Mouse (Mus musculus) CD4-positive, CD25-positive, alpha-beta regulatory T cell, adult 2 months (primary cell): ENCODE data around the gene Tpst1.

Experiments
- DNase-seq: peaks from one replicate; pipeline ENCODE4 v3.0.0-alpha.2; 2012; ENCODE audit warnings: low read depth, low spot score

The Tpst1 gene

GRCm38 (mm10) chr5:130089626-130090393, 16.7 kb downstream of the Tpst1 start:
- DNase-seq, result no peak

DNA sequence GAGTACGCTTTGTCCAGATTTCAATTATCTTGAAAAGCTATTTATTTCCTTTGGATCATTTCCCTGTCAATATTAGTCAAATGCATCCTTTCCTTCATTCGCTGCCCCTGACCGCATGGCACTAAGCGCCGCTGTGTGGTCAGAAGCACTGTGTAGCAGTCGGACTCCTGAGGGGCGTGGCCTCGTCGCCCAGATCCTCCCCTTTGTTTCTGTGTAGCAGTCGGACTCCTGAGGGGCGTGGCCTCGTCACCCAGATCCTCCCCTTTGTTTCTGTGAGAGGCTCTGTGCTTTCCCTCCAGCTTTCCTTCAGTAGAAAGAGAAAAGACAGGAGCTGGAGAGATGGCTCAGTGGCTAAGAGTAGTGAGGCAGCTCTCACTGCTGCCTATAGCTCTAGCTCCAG, 23.6 kb downstream of the Tpst1 start:
- no peak for DNase-seq

DNA sequence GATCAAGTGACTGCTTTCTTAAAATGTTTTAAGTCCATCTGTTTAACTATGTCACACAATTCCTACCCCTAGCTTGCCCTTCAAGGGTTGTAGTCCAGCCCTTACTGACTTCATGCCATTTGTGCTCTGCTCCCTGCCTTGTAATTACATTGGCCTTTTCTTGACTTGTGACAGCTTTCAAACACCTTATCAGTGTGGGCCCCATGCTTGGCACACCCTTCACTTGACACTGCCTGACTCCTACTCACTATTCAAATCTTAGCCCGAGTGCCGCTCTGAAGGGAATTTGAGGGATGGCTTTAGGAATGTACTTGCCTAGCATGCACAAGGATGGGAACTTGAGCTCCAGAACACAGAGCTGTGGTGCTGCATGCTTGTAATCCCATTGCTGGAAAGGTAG, 24.7 kb downstream of the Tpst1 start:
- DNase-seq, result no peak

DNA sequence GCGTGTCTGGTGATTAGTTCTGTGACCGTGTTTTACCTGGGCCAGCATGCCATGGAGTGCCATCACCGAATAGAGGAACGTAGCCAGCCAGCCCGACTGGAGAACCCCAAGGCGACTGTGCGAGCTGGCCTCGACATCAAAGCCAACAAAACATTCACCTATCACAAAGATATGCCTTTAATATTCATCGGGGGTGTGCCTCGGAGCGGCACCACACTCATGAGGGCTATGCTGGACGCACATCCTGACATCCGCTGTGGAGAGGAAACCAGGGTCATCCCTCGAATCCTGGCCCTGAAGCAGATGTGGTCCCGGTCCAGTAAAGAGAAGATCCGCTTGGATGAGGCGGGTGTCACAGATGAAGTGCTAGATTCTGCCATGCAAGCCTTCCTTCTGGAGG, 28.6 kb downstream of the Tpst1 start:
- no peak for DNase-seq

DNA sequence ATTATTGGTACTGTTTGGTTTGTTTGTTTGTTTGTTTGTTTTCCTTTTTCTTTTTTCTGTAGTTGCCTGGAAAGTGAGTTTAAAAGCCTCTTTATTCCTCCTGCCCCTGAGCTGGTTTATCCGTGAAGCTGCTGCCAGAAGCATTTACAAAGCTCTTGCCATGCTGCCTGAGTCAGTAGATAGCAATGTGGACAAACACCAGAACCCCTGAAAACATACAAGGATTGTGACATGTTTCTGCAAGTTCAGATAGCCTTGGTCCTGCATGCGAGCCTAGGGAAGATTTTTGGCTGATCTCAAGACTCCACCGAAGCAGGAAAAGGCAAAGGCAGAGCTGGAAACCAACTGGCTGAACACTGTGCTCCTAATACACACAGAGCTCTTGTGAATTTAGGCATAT, 36.2 kb downstream of the Tpst1 start:
- no peak for DNase-seq

DNA sequence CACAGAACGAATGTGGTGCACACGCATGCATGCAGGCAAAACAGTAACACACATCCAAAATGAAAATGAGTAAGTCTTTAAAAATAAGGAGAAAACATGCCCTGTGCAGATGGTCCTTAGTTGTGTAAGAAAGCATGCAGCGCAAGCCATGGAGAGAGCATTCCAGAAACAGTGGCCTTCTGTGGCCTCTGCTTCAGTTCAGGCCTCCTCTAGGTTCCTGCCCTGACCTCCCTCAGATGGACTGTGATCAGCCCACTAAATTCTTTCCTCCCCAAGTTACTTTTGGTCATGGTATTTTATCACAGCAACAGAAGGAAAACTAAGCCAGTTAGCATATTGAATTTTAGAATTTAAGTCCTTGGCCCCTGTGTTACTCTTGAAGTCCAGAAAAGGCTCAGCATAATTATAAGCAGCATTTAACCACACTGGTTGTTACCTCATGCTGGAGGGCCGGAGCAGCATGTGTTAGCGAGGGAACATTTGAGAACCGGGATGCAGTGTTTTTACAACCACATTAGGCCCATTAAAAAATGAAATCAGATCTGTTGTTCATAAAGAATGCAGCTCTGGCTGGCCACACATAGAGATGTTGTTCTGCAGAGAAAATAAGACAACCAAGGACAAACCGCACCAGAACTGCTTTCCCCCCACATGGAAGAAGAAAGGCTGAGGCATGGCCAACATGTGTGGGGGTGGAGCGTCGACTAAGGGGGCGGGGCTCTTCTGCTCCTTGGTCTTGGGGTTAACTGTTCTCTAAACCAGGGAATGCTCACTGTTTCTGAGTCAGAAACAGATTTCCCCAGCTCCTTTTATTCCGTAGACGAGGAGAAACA, 37.7 kb downstream of the Tpst1 start:
- no peak for DNase-seq

- DNase-seq, result no peak
Observed at GRCm38 (mm10) chr5:130112653-130113052, 39.5 kb downstream of the Tpst1 start.

DNA sequence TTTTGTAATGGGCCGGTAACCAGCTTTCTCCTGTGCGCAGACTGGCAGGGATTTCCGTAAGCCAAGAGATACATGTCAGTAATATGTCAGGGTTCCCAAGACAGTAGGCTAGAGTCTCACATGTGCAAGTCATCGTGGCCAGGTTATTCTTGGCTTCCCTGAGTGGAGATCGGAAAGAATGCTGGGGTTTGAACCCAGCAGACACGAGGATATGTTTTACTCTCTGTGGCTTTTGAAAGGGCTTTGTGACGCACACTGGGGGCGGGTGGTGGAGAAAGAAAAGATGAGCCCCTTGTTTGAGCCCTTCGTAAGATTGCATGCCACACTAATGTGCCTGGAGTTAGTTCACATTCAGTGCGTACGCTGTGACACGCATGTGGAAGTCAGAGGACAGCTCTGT, 43.0 kb downstream of the Tpst1 start:
- DNase-seq, result no peak

DNA sequence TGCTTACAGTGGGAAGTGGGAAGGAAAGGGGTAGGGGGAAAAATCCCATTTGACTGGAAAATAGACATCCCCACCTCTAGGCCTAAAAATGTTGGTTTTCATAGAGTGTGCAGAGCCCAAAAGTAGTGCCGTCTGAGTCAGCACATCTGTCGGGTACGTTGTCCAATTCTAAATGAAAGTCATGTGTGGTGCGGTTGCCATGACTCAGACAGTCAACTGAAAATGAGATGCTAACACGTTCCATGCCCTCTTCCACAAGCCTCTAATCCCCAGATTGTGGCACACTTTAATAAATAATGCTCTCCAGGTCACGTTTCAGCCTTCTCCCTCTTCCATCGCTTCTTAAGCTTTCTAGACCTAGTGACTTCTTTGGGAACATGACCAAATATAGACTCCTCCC, 43.7 kb downstream of the Tpst1 start:
- no peak for DNase-seq

GRCm38 (mm10) chr5:130117932-130118331, 44.8 kb downstream of the Tpst1 start:
- DNase-seq, result no peak

- no peak for DNase-seq
Observed at GRCm38 (mm10) chr5:130119236-130119635, 46.1 kb downstream of the Tpst1 start.

DNA sequence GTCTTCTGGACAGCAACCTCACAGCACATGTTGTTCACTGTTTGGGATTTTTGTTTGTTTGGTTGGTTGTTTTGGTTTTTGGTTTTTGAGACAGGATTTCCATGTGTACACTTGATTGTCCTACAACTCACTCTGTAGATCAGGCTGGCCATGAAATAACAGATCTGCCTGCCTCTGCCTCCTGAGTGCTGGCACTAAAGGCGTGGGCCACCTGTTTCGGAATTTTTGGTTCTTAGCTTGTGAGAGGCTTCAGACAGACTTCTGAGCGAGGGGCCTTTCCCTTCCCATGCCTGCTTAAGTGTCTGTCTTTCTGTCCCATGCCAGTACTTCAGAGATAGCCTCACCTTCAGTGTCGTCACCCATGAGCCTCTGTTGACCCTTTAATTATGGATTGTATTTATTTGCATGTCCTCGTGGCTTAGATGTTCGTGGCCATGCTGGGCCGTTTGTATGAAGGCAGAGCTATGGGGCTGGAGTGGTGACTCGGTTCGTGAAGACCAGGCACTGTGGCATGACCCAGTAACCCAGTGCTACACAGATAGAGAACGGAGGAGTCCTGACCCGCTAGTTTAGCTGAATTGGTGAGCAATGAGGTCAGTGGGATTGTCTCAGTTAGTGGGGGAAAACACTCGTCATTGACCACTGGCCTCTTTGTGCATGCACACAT, 47.1 kb downstream of the Tpst1 start:
- no peak for DNase-seq

DNA sequence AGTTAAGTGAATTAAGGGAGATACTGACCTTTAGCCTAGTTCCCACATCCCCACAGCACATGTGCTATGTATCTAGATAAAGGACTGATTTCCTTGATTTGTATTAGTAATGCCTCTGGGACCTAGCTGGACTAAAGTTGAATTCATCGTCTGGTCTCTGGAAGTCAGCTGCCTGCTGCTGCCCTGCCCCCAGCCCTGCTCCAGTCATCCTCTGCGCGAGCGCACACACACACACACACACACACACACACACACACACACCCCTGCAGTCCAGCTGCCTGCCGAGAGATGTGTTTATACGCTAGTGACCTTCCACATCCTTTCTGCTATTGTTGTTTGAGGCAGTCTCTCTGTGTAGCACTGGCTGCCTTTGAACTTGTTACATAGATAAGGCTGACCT, 47.8 kb downstream of the Tpst1 start:
- DNase-seq, result no peak

- no peak for DNase-seq
Observed at GRCm38 (mm10) chr5:130122355-130122754, 49.2 kb downstream of the Tpst1 start.

DNA sequence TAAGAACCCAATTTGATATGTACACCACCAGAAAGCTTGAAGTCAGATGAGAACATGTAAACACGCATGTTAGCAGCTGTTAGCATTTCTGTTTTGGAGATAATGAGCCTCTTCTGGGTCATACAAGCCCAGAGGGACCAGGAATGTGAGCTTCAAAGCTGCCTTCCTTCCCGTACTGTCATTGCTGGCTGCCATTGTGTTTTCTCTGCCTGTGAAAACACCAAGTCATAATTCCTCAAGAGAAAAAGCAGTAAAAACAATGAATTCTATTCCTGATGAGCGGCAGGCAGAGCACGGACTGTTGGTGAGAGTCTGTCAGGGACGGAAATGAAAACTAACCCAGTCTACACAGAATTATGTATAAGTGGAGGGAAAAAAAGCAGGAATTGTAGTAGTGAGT, 51.1 kb downstream of the Tpst1 start:
- no peak for DNase-seq

DNA sequence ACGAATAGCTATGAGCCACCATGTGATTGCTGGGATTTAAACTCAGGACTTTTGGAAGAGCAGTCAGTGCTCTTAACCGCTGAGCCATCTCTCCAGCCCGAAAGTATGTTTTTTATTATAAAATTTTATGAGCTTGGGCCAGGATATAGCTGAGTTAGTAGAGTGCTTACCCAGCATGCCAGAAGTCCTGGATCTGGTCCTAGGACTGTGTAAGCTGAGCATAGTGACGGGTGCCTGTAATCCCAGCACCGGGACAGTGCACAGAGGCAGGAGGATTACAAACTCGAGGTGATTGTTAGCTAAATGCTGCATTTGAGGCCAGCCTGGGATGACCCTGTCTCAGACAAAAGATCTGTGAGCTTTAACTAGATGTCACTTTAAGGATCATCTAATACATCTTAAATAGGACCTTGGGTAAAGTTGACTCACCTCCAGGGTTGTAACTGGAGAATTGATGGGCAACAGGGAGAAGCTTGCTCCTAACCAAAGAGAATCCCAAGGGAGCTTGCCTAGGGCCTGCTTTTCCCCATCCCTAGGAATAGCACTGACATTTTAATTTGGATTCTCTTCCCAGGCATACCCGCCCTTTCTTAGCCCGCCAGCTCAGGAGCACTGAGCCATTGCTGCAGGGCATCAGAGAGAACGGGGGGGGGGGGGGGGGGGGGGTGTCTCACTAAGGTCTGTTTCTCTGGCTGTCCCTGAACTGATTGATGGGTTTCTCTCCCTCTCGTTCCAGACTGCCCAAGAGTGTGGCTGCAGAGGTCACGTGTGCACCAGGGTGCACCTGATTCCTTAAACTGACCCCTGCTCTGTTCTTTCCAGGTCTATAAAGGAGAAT, 55.8 kb downstream of the Tpst1 start:
- DNase-seq, result no peak

DNA sequence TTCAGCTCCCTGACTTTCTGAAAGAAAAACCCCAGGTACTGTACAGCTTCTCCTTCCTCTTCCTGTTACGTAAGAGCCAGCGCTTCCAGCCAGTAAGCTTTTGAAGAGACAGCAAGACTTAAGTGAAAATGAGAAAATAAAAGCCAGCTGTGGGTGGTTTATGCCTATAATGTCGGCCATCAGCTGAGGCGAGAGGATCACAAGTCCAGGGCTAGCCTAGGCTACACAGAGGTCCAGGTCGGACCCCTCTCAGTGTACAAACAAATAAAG, 56.3 kb downstream of the Tpst1 start:
- DNase-seq, result peak; percentile 28

GRCm38 (mm10) chr5:130136597-130136996, 63.5 kb downstream of the Tpst1 start:
- DNase-seq, result no peak

DNA sequence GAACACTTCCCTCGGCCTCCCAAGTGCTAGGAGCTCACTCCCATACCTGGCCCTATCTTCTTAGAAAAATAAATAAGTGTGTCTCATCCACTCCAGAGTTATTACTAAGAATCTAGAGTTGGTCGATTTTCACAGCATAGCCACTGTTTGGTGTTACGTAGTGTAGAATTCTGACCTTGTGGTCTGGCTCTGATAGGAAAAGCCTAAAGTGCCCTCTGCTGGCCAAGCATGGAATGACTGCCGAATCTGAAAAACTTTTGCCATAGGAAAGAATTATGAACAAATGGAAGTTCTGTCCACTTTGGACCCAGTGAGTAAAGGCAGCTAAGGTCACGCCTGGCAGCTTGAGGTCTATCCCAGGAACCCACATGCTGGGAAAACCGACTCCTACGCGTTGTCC, 66.3 kb downstream of the Tpst1 start:
- peak; percentile 81 for DNase-seq

DNA sequence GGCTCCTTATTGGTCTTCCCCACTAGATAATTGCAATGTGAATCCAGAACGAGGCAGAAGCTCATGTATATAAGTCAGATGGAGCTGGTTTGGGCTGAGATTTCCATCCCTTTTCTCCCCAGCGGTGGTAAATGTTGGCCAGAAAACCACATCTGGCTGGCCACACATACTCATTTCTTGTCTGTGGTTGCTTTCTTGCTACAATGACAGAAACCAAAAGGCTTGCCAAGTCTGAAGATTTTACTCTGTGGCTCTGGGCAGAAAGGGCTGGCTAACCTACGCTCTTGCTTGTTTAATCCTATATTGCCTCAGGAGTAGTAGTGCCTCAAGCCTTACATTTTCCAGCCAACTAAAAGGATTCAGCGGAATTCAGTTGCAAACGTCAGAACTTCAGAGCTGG, 68.0 kb downstream of the Tpst1 start:
- no peak for DNase-seq

GRCm38 (mm10) chr5:130142041-130142440, 68.9 kb downstream of the Tpst1 start:
- no peak for DNase-seq

GRCm38 (mm10) chr5:130143101-130143500, 70.0 kb downstream of the Tpst1 start:
- DNase-seq, result no peak
